Mouse (Mus musculus) layer of hippocampus, adult 9-10 months (tissue): Measurements from ENCODE around the gene Gm21425.
"Not testable (repeated sequence)": the region's sequence is repeated elsewhere in the genome, so short reads cannot be mapped to it uniquely, and the experiment has no call there.

Experiments
- DNase-seq: peaks from one replicate; pipeline ENCODE4 v3.0.0; 2022; ENCODE audit warnings: low spot score

The Gm21425 gene

DNA sequence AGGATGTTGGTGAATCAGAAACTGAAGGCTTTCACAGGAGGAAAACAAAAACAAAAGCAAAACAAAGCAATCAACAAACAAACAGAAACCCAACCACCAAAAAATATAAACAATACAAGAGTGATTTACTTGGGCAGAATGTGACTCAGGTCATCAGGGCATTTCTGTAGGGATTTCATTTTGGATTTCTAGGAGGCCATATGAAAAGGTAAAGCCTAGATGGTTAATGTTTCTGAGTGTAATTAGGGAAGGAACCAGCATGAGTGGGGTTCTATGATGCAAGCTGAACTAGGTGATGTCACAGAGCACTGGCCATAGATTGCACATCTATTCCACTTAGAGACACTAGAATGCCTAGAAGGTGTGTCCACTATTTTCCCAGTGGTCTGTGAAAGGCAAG, at the start of gene Gm21425:
Gene Gm21425 (plus strand): TSS at position 301 of the 400 bp plus-strand sequence.
- not testable (repeated sequence) for DNase-seq

DNA sequence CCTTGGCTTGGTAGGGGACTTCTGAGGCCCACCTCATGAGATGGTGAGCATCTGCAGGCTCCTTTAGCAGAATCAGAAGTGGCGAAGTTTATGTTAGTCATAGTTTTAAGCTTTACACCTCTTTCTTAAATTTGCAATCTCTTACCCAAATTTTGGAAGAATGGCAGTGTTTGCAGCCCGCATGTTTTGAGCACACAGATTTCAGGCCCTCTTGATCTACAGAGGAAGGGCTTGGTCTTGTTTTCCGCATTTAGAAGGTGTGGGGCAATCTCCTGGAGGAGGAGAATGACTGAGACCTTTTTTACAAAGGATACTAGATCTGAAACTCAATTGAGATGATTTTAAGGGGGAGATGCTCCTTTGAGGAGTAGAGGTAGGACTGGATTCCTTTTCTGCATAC, 28.4 kb upstream of the Gm21425 start, which contains the start of gene Gm21891:
Gene Gm21891 (minus strand): TSS at position 101 of the 400 bp plus-strand sequence.
- DNase-seq: not testable (repeated sequence)
